Mouse (Mus musculus) erythroblast, embryonic 14.5 days (primary cell): Measurements from ENCODE around the gene Tm4sf20. TPM values are rescaled to one million over a fixed set of nuclear protein-coding genes. Genes with fewer than 3 reads are reported as not detected.

Source experiments
- H3K27me3 ChIP-seq: 2 replicates; pipeline ENCODE4 v1.6.1; 2012; ENCODE audit warnings: inconsistent platforms; ENCODE audit not compliant: control insufficient read depth
- H3K36me3 ChIP-seq: 2 replicates; pipeline ENCODE4 v1.6.1; 2012; ENCODE audit warnings: mild to moderate bottlenecking, inconsistent platforms; ENCODE audit not compliant: control insufficient read depth
- H3K4me1 ChIP-seq: 2 replicates; pipeline ENCODE4 v1.6.1; 2012; ENCODE audit warnings: inconsistent platforms; ENCODE audit not compliant: control insufficient read depth
- H3K4me3 ChIP-seq: replicated peaks from 2 replicates; pipeline ENCODE3; 2012; ENCODE audit warnings: moderate library complexity, mild to moderate bottlenecking, inconsistent platforms
- H3K9me3 ChIP-seq: 2 replicates; pipeline ENCODE4 v1.6.1; 2012; ENCODE audit warnings: low read length, inconsistent platforms, mixed read lengths; ENCODE audit not compliant: control insufficient read depth
- GATA1 ChIP-seq: IDR thresholded peaks from 2 replicates; pipeline ENCODE4 v1.6.1; 2012; ENCODE audit warnings: low read length, inconsistent platforms, mixed read lengths
- TAL1 ChIP-seq: IDR thresholded peaks from 3 replicates; pipeline ENCODE4 v1.6.1; 2012; ENCODE audit warnings: low read length, inconsistent platforms, mixed read lengths
- polyA plus RNA-seq: library from polyadenylated mRNA; stranded (reverse); fragments of >175 nt; gene quantifications from 2 replicates; pipeline ENCODE4 v1.2.3, GENCODE M21; 2012

The Tm4sf20 gene
- polyA plus RNA-seq, 1 experiment = not detected

GRCm38 (mm10) chr1:82738066-82738465 lies 30.2 kb downstream of the Tm4sf20 start:
- Histone ChIP-seq H3K27me3 (no peaks in the 10 kb centered on the region), H3K4me1 (peaks cover 3% of the 10 kb centered on the region), H3K4me3 (no peak overlapping the region), H3K36me3 (peaks cover 95% of the 10 kb centered on the region), H3K9me3 (no peaks in the 10 kb centered on the region)
- TF ChIP-seq GATA1 (no peak), TAL1 (no peak)

- H3K4me3 ChIP-seq = no peak overlapping the region
- peaks cover 16% of the 10 kb centered on the region for H3K4me1 ChIP-seq
- TF ChIP-seq GATA1 (no peak), TAL1 (0 out of 3 replicates have a peak, but pooled peaks have one; percentile 14)
- no peaks in the 10 kb centered on the region for H3K9me3 ChIP-seq
- H3K27me3 ChIP-seq = no peaks in the 10 kb centered on the region
- peaks cover 100% of the 10 kb centered on the region for H3K36me3 ChIP-seq
Measured at GRCm38 (mm10) chr1:82733357-82733756, 34.9 kb downstream of the Tm4sf20 start.

GRCm38 (mm10) chr1:82726482-82726881 lies 41.8 kb downstream of the Tm4sf20 start:
- H3K9me3 ChIP-seq = no peaks in the 10 kb centered on the region

DNA sequence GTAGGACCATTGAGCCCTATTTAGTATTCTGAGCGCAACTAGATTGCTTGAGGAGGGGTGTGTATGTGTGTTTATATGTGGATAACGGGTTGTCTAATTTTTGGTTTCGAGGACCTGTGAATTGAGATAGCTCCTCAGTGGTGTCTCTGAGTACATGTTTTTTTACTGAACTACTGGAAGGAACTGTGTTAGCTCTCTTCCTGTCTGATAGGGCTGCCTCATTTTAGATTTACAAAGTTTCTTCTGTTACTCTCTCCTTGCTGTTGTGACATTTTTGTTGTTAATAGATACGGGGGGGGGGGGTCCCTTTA lies 42.4 kb downstream of the Tm4sf20 start:
- Histone ChIP-seq H3K9me3 (no peaks in the 10 kb centered on the region), H3K4me1 (peaks cover 37% of the 10 kb centered on the region), H3K4me3 (peak overlapping the region; percentile 72), H3K27me3 (peaks cover 8% of the 10 kb centered on the region; the same call in 1 of the 2 replicates), H3K36me3 (peaks cover 41% of the 10 kb centered on the region)
- no peak for TF ChIP-seq TAL1

More at GRCm38 (mm10) chr1:82726482-82726881, 41.8 kb downstream of the Tm4sf20 start:
- peak; percentile 69 for TF ChIP-seq GATA1
- TF ChIP-seq TAL1 = no peak
- Histone ChIP-seq H3K4me3 (peak overlapping the region; percentile 72), H3K36me3 (peaks cover 48% of the 10 kb centered on the region), H3K27me3 (peaks cover 8% of the 10 kb centered on the region; the same call in 1 of the 2 replicates), H3K4me1 (peaks cover 34% of the 10 kb centered on the region)

DNA sequence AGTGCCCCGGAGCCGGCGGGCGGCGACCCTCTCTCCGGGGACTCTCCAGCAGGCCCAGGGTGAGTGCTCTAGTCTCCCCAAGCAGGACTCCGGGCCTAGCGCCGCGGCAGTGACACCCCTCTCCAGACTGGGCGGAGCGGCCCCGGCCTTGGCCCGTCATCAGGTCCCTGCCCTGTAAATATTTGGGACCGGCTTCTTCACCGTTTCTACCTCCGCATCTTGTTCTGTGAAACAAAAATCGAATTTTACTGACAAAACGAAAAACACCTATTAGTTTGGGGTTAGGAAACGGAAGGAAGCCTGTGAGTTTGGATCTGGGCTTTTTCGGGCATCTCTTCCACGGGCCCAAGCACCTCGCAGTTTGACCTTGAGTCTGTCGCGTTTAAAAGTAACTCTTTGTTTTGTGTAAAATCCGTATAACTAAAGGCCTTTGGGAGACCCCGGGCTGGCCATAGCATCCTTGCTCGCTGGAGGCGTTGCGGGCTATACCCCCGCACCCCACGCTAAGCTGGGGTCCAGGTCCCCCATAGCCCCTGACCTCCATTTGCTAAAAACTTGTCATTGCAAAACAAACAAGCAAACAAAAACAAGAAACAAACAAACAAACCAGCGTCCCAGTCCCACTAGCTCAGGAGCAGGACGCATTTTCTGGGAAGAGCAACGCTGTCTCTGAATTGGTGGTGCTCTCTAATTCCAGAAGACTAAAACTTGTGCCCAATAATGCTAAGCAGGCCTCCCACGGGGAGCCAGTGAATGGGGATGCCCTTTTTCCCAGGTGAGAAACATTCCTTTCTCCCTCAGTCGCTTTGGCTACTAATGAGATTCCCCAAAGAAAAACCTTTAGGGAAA lies 43.0 kb downstream of the Tm4sf20 start:
- TF ChIP-seq TAL1 = no peak
- no peaks in the 10 kb centered on the region for H3K9me3 ChIP-seq
- H3K4me1 ChIP-seq = peaks cover 39% of the 10 kb centered on the region
- H3K4me3 ChIP-seq = peak overlapping the region; percentile 72
- H3K36me3 ChIP-seq = peaks cover 35% of the 10 kb centered on the region
- H3K27me3 ChIP-seq = peaks cover 8% of the 10 kb centered on the region; the same call in 1 of the 2 replicates

GRCm38 (mm10) chr1:82724339-82725025 lies 43.8 kb downstream of the Tm4sf20 start, which contains the start of gene Mff:
Gene Mff (plus strand): TSS chr1:82724890.
- no peak for TF ChIP-seq GATA1
- H3K9me3 ChIP-seq = no peaks in the 10 kb centered on the region
- peaks cover 8% of the 10 kb centered on the region; the same call in 1 of the 2 replicates for H3K27me3 ChIP-seq
- peaks cover 28% of the 10 kb centered on the region for H3K36me3 ChIP-seq
- H3K4me1 ChIP-seq = peaks cover 44% of the 10 kb centered on the region
- H3K4me3 ChIP-seq = peak within 1 kb of the TSS; percentile 72

GRCm38 (mm10) chr1:82717816-82718512 lies 50.3 kb downstream of the Tm4sf20 start:
- no peaks in the 10 kb centered on the region for H3K36me3 ChIP-seq
- no peaks in the 10 kb centered on the region for H3K9me3 ChIP-seq
- peaks cover 6% of the 10 kb centered on the region; the same call in 1 of the 2 replicates for H3K27me3 ChIP-seq
- H3K4me1 ChIP-seq = peaks cover 38% of the 10 kb centered on the region
- H3K4me3 ChIP-seq = no peak overlapping the region
- TF ChIP-seq TAL1 = no peak
- TF ChIP-seq GATA1 = no peak

Other genes starting within 250 kb of the Tm4sf20 start
- not detected in 2 replicates for gene Col4a4, start 181.6 kb downstream of the Tm4sf20 start, polyA plus RNA-seq
- 0.01 and 0.03 TPM in 2 replicates for gene Col4a3, start 181.5 kb downstream of the Tm4sf20 start, polyA plus RNA-seq
- gene Mff, start 43.6 kb downstream of the Tm4sf20 start, polyA plus RNA-seq = 33.2 and 34.7 TPM in 2 replicates
- gene Gm47791, start 2.8 kb upstream of the Tm4sf20 start, polyA plus RNA-seq = not detected in 2 replicates
- gene Agfg1, start 71.0 kb upstream of the Tm4sf20 start, polyA plus RNA-seq = 5.0 and 5.5 TPM in 2 replicates
- gene A030005L19Rik, start 144.9 kb upstream of the Tm4sf20 start, polyA plus RNA-seq = 0.12 TPM in 1 of 2 replicates, not detected in the other
- not detected in 2 replicates for gene A030014E15Rik, start 156.5 kb upstream of the Tm4sf20 start, polyA plus RNA-seq
- not detected in 2 replicates for gene Gm6217, start 162.9 kb upstream of the Tm4sf20 start, polyA plus RNA-seq
- not detected in 2 replicates for gene A030003K21Rik, start 174.9 kb upstream of the Tm4sf20 start, polyA plus RNA-seq
- gene Gm7544, start 187.6 kb upstream of the Tm4sf20 start, polyA plus RNA-seq = not detected in 2 replicates
- gene Gm47955, start 191.8 kb upstream of the Tm4sf20 start, polyA plus RNA-seq = not detected in 2 replicates
- gene Gm47959, start 232.1 kb upstream of the Tm4sf20 start, polyA plus RNA-seq = not detected in 2 replicates